Mouse (Mus musculus): ENCODE results near the gene Cdc42bpa.

The Cdc42bpa gene

DNA sequence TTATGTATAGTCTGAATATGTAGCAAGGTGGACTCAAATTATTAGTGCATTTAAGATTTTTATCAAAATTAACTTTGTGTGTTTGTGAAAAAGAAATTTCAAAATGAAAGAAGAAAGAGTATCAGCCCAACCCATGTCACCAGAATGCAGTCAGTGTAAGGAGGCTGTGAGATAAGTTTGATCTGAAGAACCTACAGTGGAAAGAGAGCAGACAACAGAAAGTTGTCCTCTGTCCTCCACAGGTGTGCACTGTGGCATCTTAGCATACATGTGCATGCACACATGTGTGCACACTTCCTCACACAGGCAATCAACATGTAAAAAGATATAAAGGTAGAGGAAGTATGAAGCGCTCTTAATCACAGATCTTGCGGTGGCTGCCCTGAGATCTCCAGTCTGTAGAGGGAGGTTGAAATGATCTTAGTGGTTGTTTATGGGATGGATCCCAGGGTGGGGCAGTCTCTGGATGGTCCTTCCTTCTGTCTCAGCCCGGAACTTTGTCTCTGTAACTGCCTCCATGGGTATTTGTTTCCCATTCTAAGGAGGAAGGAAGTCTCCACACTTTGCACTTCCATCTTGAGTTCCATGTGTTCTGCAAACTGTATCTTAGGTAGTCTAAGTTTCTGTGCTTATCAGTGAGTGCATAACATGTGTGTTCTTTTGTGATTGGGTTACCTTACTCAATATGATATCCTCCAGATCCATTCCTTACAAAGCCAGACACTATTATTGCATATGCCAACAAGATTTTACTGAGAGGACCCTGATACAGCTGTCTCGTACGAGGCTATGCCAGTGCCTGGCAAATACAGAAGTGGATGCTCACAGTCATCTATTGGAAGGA is 71.7 kb downstream of the Cdc42bpa start:
- no peak for DNase-seq (ENCODE audit: low spot score in 2 of 2)

GRCm38 (mm10) chr1:180037461-180037860 is 77.2 kb downstream of the Cdc42bpa start:
- DNase-seq (ENCODE audit: low spot score in 2 of 2), result no peak

DNA sequence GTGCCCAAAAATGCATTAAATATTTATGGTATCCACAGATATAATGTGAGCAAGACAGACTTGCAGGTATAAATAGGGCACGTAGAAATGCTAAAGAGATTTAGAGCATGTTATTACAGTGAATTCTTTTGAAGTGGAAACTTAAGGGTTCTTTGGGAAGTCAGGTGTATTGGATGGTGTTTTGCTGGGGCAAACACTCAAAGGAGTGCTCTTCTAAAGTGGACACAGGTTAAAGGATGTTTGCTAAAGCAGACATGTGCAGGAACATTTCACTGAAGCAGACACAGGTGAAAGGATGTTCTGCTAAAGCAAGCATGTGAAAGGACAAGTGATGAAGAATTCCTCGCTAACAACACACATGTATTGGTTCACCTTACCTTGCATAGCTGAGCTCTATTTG is 83.9 kb downstream of the Cdc42bpa start:
- no peak for DNase-seq (ENCODE audit: low spot score in 2 of 2)

- DNase-seq (ENCODE audit: low spot score in 2 of 2), result no peak
These were observed 84.9 kb downstream of the Cdc42bpa start for GRCm38 (mm10) chr1:180045172-180045571.

DNA sequence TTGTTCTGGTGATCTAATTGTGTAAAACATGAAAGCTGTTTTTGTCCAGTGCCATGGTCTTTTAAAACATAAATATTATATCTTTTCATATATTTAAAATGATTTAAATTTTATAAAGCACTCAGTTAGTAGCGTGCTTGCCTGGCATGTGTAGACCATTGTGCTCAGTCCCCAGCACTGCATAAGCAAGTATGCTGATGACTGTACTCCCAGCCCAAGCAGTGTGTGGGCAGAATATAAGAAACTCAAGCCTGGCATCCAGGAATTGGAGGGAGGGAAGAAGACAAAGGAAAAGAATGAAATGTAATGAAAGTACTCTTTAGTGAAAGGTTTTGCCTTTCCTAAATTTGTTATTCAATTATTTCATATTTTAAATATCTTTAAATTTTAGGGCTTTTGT is 128.9 kb downstream of the Cdc42bpa start:
- no peak for DNase-seq (ENCODE audit: low spot score in 2 of 2)

- no peak for DNase-seq (ENCODE audit: low spot score in 2 of 2)
These were observed 138.2 kb downstream of the Cdc42bpa start for GRCm38 (mm10) chr1:180098426-180098825.

GRCm38 (mm10) chr1:180104567-180104966 is 144.3 kb downstream of the Cdc42bpa start:
- DNase-seq (ENCODE audit: low spot score in 2 of 2), result no peak

DNA sequence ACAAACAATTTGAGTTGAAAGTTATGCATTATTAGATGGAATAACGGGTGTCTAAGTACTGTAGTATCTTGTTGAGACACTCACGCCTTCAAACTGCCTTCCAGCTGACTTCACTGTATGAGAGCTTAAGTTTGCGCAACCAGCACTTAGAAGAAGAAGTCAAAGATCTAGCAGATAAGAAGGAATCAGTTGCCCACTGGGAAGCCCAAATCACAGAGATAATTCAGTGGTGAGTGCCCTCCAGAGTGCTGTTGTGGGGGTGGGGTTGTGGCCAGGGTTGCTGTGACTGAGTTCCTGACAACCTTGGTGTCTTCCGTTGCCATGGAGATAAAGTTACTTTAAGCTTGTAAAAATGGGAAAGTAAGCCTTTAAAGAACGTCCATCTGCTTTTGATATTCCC is 148.8 kb downstream of the Cdc42bpa start:
- no peak for DNase-seq (ENCODE audit: low spot score in 2 of 2)

DNA sequence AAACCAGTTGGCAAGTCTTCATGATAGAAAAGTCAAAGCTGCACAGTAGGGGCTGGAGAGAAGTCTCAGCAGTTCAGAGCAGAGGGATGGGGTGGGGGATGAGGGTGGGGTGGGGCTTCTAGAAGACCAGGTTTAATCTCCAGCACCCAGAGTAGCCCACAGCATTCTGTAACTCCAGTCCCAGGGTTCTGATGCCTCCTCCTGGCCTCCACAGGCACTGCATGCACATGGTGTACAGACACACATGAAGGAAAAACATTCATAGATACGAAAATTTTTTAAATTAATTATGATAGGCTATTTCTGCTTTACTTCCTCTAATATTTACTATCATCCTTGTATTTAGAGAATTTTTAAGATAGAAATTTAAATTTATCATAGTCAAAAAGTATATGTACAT is 156.3 kb downstream of the Cdc42bpa start:
- DNase-seq (ENCODE audit: low spot score in 2 of 2), result no peak

- DNase-seq (ENCODE audit: low spot score in 2 of 2), result no peak
These were observed 158.0 kb downstream of the Cdc42bpa start for GRCm38 (mm10) chr1:180118233-180118632.

DNA sequence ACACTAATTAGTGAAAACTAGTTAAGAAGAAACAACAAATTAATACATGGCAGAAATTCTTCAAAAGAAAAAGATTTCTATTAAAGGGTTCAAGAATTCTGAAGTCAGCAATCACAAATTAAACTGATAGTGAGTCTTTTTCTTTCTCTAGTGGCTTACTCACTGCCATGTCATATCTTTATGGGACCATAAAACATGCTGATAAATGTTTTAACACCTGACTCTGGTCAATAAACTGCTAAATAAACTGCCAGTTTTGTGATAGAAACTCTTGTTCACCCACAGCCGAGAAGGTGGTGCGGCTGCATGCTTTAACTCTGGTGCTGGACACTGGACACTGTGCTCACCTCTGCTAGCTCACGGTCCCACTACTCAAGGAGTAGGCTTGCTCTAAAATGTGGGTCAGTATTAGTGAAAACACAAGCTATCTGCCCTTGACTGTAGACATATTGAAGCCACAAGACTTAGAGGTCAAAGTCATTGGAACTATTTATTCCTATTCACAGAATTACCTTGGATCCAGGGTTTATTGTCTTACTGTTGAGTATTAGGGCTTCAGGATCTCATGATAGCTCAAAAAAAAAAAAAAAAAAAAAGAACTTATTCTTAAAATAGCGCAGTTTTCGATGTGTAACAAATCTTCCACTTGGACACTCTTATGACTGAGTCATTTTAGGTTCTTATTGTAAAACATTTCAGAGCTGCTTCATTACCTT is 168.0 kb downstream of the Cdc42bpa start:
- DNase-seq (ENCODE audit: low spot score in 2 of 2), result no peak

DNA sequence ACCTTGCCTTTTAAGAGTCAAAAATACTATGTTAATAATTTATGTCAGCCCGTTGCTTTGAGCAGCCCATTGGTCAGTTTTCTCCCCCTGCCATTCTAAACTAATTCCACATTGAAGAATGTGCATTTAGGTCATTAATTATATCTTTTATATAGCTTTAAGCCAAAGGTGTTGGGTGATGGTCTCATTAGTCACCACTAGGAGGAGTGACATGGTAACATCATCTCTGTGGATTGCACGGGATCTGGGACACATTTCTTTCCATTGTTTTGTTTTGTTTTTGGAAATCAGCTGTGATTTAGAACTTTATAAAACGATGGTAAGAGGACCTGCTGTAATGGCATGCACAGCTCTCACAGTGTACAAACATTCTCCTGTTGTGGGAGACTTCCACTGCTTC is 171.1 kb downstream of the Cdc42bpa start:
- no peak for DNase-seq (ENCODE audit: low spot score in 2 of 2)

DNA sequence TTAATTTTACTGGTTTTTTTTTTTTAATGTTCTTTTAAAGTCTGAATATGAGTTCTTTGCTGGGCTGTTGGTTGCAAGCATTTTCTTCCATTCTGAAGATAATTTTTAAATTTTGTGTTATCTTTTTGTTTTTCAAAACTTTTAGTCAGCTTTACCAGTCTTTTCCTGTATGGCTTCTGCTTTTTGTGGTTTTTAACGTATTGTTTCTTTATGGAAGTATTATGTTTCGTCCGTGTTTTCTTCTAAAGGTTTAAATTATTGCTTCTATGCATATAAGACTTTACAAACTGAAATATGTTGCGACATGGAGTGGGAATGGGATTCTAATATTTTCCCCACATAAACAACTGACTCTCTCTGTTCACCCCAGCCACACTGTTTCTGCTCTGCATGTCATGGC is 171.9 kb downstream of the Cdc42bpa start:
- no peak for DNase-seq (ENCODE audit: low spot score in 2 of 2)

DNA sequence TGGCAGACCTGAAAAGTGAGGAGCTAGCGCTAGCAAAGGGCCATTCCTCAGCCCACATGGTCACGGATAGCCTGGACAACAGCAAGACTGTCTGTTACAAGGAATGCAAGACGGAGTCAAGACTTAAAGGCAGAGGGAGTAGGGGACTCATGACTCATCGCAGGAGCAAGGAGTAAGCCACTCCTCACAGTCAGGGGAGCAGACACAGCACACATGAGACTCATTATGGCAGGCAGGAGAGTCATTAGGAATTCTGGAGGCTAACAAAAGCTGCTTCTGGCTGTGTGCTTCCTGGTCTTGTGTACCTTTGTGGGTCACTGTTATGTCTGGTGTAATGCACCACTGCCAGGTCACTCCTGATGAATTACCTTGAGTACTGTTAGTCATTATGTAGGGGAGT is 178.9 kb downstream of the Cdc42bpa start:
- DNase-seq (ENCODE audit: low spot score in 2 of 2), result no peak

GRCm38 (mm10) chr1:180140970-180141369 is 180.7 kb downstream of the Cdc42bpa start:
- no peak for DNase-seq (ENCODE audit: low spot score in 2 of 2)

DNA sequence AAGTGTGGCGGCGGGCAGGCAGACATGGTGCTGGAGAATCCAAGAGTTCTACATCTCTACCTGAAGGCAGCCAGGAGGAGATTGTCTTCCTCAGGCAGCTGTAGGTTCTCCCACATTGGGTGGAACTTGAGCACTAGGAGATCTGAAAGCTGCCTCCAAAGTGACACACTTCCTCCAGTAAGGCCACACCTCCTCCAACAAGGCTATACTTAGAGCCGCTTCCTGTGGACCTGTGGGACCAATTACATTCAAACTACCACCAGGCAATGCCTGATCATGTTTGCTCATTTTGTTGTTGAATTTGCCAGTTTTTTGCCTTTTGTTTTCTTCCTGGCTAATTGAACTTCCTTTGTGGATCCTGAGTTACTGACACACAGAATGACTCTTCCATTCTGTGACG is 187.8 kb downstream of the Cdc42bpa start:
- DNase-seq (ENCODE audit: low spot score in 2 of 2), result peak; percentile 24 to 29

DNA sequence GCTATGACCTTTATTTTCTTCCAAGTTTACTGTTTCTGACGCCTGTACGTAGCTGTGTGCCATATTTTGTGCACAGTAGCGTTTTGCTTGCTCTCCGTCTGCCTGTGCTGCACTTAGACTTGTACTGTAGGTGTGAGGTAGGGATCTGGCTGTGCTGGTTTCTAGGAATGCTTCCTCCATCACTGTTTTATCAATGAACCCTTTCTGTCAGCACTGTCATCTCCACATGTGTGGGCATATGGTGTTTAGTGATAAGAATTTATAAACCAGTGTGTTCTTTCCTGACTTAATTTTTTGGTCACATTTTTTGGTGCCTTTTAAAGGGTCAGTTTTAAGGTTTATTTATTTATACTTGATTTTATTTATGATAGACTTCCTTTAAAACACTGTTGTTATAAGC is 188.3 kb downstream of the Cdc42bpa start:
- no peak for DNase-seq (ENCODE audit: low spot score in 2 of 2)

- DNase-seq (ENCODE audit: low spot score in 2 of 2), result no peak
These were observed 190.9 kb downstream of the Cdc42bpa start for GRCm38 (mm10) chr1:180151191-180151590.

DNA sequence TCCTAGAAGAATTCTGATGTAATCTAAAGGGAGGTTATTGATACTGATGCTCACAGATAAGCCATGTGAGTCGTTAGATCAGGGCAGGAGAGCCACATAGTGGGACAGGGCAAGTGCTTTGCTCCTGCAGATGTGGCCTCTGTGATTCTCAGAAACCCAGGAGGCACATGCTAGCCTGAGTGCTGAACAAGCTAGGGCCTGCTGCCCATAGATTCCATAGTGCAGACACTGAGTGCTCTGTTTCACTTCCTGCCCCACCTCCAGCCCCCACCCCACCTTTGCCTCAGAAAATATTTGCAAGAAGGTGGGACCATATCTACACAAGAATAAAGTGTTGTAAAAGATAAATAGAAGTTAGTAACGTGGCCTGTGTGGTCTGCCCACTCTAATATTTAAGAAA is 198.4 kb downstream of the Cdc42bpa start:
- DNase-seq (ENCODE audit: low spot score in 2 of 2), result no peak

- DNase-seq (ENCODE audit: low spot score in 2 of 2), result no peak
These were observed 200.3 kb downstream of the Cdc42bpa start for GRCm38 (mm10) chr1:180160545-180160944.

GRCm38 (mm10) chr1:180161160-180161559 is 200.9 kb downstream of the Cdc42bpa start:
- DNase-seq (ENCODE audit: low spot score in 2 of 2), result no peak

- no peak for DNase-seq (ENCODE audit: low spot score in 2 of 2)
These were observed 201.5 kb downstream of the Cdc42bpa start for GRCm38 (mm10) chr1:180161566-180162355.
